Mouse (Mus musculus): ENCODE results near the gene Tbc1d22a. TPM values are rescaled to one million over a fixed set of nuclear protein-coding genes. Genes with fewer than 3 reads are reported as not detected.

Tbc1d22a gene
- total and polyA plus RNA-seq, 2 experiments from 2014 or later, result 13.1 to 20.5 TPM

GRCm38 (mm10) chr15:86228186-86228585, 13.9 kb downstream of the Tbc1d22a start:
- Histone ChIP-seq H3K27ac (ENCODE audit: low read depth, low read length) (no peak overlapping the region), H3K27me3 (ENCODE audit: insufficient read depth, low read length) (no peaks in the 10 kb centered on the region), H3K9me3 (ENCODE audit: low read length) (no peaks in the 10 kb centered on the region), H3K4me3 (ENCODE audit: low read depth, low read length) (no peak overlapping the region), H3K4me2 (ENCODE audit: low read depth) (no peak overlapping the region), H3K36me3 (ENCODE audit: insufficient read depth) (no peaks in the 10 kb centered on the region), H3K4me1 (ENCODE audit: insufficient read depth) (no peaks in the 10 kb centered on the region), H3K9ac (no peak overlapping the region)
- ATAC-seq (peak; percentile 51; the same call in 1 of the 2 replicates), DNase-seq (peak; percentile 44)
- 44% methylated on average over 3 of the region's 3 CpGs for WGBS
- TF ChIP-seq CTCF (IDR thresholded peaks at IDR 0.05; ENCODE audit: low read depth), result peak; percentile 76

- no peaks in the 10 kb centered on the region for H3K4me1 ChIP-seq (ENCODE audit: insufficient read depth)
- no peaks in the 10 kb centered on the region for H3K36me3 ChIP-seq (ENCODE audit: insufficient read depth)
- no peak for DNase-seq
- H3K4me3 ChIP-seq (ENCODE audit: low read depth, low read length), result no peak overlapping the region
- no peak overlapping the region for H3K27ac ChIP-seq (ENCODE audit: low read depth, low read length)
- no peaks in the 10 kb centered on the region for H3K27me3 ChIP-seq (ENCODE audit: insufficient read depth, low read length)
- WGBS, result 84% methylated on average over 8 of the region's 8 CpGs
- no peak for TF ChIP-seq CTCF (IDR thresholded peaks at IDR 0.05; ENCODE audit: low read depth)
- ATAC-seq, result no peak
- no peaks in the 10 kb centered on the region for H3K9me3 ChIP-seq (ENCODE audit: low read length)
- H3K9ac ChIP-seq, result no peak overlapping the region
- no peak overlapping the region for H3K4me2 ChIP-seq (ENCODE audit: low read depth)
Observed at GRCm38 (mm10) chr15:86229088-86229487, 14.8 kb downstream of the Tbc1d22a start.

GRCm38 (mm10) chr15:86229623-86230022, 15.4 kb downstream of the Tbc1d22a start:
- H3K9me3 ChIP-seq (ENCODE audit: low read length), result no peaks in the 10 kb centered on the region
- no peaks in the 10 kb centered on the region for H3K27me3 ChIP-seq (ENCODE audit: insufficient read depth, low read length)
- 82% methylated on average over 11 of the region's 11 CpGs for WGBS
- no peaks in the 10 kb centered on the region for H3K4me1 ChIP-seq (ENCODE audit: insufficient read depth)
- no peak for TF ChIP-seq CTCF (IDR thresholded peaks at IDR 0.05; ENCODE audit: low read depth)
- no peak overlapping the region for H3K4me2 ChIP-seq (ENCODE audit: low read depth)
- no peak overlapping the region for H3K4me3 ChIP-seq (ENCODE audit: low read depth, low read length)
- no peak for DNase-seq
- no peak overlapping the region for H3K27ac ChIP-seq (ENCODE audit: low read depth, low read length)
- ATAC-seq, result no peak
- H3K9ac ChIP-seq, result no peak overlapping the region
- H3K36me3 ChIP-seq (ENCODE audit: insufficient read depth), result no peaks in the 10 kb centered on the region

GRCm38 (mm10) chr15:86231170-86231569, 16.9 kb downstream of the Tbc1d22a start:
- H3K9me3 ChIP-seq (ENCODE audit: low read length), result no peaks in the 10 kb centered on the region
- no peak overlapping the region for H3K4me2 ChIP-seq (ENCODE audit: low read depth)
- WGBS, result 96% methylated on average over 1 of the region's 1 CpGs
- H3K4me1 ChIP-seq (ENCODE audit: insufficient read depth), result no peaks in the 10 kb centered on the region
- no peak overlapping the region for H3K4me3 ChIP-seq (ENCODE audit: low read depth, low read length)
- peaks cover 7% of the 10 kb centered on the region for H3K36me3 ChIP-seq (ENCODE audit: insufficient read depth)
- DNase-seq, result no peak
- H3K27me3 ChIP-seq (ENCODE audit: insufficient read depth, low read length), result no peaks in the 10 kb centered on the region
- H3K27ac ChIP-seq (ENCODE audit: low read depth, low read length), result no peak overlapping the region
- no peak for TF ChIP-seq CTCF (IDR thresholded peaks at IDR 0.05; ENCODE audit: low read depth)
- no peak for ATAC-seq
- H3K9ac ChIP-seq, result no peak overlapping the region

- no peak for TF ChIP-seq CTCF (IDR thresholded peaks at IDR 0.05; ENCODE audit: low read depth)
- H3K27me3 ChIP-seq (ENCODE audit: insufficient read depth, low read length), result no peaks in the 10 kb centered on the region
- ATAC-seq (no peak), DNase-seq (no peak)
- H3K4me3 ChIP-seq (ENCODE audit: low read depth, low read length), result no peak overlapping the region
- H3K4me2 ChIP-seq (ENCODE audit: low read depth), result no peak overlapping the region
- 60% methylated on average over 7 of the region's 7 CpGs for WGBS
- no peaks in the 10 kb centered on the region for H3K9me3 ChIP-seq (ENCODE audit: low read length)
- peaks cover 7% of the 10 kb centered on the region for H3K36me3 ChIP-seq (ENCODE audit: insufficient read depth)
- no peak overlapping the region for H3K9ac ChIP-seq
- no peak overlapping the region for H3K27ac ChIP-seq (ENCODE audit: low read depth, low read length)
- H3K4me1 ChIP-seq (ENCODE audit: insufficient read depth), result no peaks in the 10 kb centered on the region
Observed at GRCm38 (mm10) chr15:86231831-86232512, 17.7 kb downstream of the Tbc1d22a start.

GRCm38 (mm10) chr15:86234001-86234400, 19.7 kb downstream of the Tbc1d22a start:
- no peak for ATAC-seq
- DNase-seq, result no peak
- Histone ChIP-seq H3K9me3 (ENCODE audit: low read length) (no peaks in the 10 kb centered on the region), H3K4me3 (ENCODE audit: low read depth, low read length) (no peak overlapping the region), H3K4me2 (ENCODE audit: low read depth) (no peak overlapping the region), H3K4me1 (ENCODE audit: insufficient read depth) (no peaks in the 10 kb centered on the region), H3K9ac (no peak overlapping the region), H3K36me3 (ENCODE audit: insufficient read depth) (peaks cover 7% of the 10 kb centered on the region), H3K27ac (ENCODE audit: low read depth, low read length) (no peak overlapping the region), H3K27me3 (ENCODE audit: insufficient read depth, low read length) (no peaks in the 10 kb centered on the region)
- TF ChIP-seq CTCF (IDR thresholded peaks at IDR 0.05; ENCODE audit: low read depth), result no peak
- WGBS, result 88% methylated on average over 5 of the region's 5 CpGs

- ATAC-seq (no peak), DNase-seq (no peak)
- 78% methylated on average over 22 of the region's 22 CpGs for WGBS
- Histone ChIP-seq H3K9ac (no peak overlapping the region), H3K4me2 (ENCODE audit: low read depth) (no peak overlapping the region), H3K36me3 (ENCODE audit: insufficient read depth) (peaks cover 7% of the 10 kb centered on the region), H3K27ac (ENCODE audit: low read depth, low read length) (no peak overlapping the region), H3K27me3 (ENCODE audit: insufficient read depth, low read length) (no peaks in the 10 kb centered on the region), H3K9me3 (ENCODE audit: low read length) (no peaks in the 10 kb centered on the region), H3K4me3 (ENCODE audit: low read depth, low read length) (no peak overlapping the region), H3K4me1 (ENCODE audit: insufficient read depth) (no peaks in the 10 kb centered on the region)
- TF ChIP-seq CTCF (IDR thresholded peaks at IDR 0.05; ENCODE audit: low read depth), result no peak
Observed at GRCm38 (mm10) chr15:86234517-86235441, 20.5 kb downstream of the Tbc1d22a start.
